Mouse (Mus musculus) adrenal gland, adult 8-10 months (tissue): ENCODE results near the gene Selenof. TPM values are rescaled to one million over a fixed set of nuclear protein-coding genes. Genes with fewer than 3 reads are reported as not detected.
A peak's percentile ranks its signal among the peaks of the same experiment; 100 is the strongest.
"Not testable (repeated sequence)": the region's sequence is repeated elsewhere in the genome, so short reads cannot be mapped to it uniquely, and the experiment has no call there.

Experiments used
- DNase-seq: peaks from one replicate; pipeline ENCODE4 v3.0.0; 2022
- total RNA-seq, 4 experiments: library from RNA; stranded (reverse); gene quantifications; 2 replicates each; pipeline ENCODE4 v1.2.4; 2022

Selenof gene
- total RNA-seq, 4 experiments from 2014 or later = 329 to 408 (median 334) TPM

DNA sequence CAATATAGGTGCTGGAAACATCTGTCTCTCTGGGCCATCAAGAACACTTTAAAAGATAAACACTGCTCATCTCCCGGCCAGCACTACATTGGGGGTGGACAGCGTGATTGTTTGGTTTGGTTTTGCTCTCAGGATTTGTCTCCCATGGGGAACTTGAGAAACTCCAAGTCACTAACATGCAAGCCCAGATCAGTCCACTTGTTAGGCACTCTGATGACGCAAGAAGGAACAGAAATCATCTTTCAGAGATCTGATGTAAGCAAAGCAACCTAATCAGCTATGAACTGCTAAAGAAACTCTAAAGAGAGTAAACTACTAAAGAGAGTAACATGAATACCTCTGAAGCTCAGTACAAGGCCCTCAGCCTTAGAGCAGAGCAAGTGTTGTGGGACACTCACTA lies 33.5 kb downstream of the Selenof start:
- no peak for DNase-seq

DNA sequence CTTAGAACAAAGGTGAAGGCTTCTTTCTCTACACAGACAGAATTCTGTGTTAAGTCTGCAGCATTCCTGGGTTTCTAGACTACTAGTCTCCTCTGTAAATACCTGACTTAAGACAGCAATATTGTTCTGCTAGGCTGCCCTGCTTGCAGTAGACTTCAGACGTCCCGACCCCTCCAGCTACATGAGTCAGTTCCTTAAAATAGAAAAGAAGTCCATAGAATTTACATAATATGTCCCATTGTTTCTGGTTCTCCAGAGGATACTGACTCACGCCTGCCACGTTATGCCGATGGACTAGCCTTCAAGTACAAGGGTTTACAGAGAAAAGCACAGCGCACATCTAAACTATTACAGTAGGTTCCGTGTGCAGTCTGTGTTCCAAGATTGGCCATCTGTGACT lies 34.1 kb downstream of the Selenof start:
- DNase-seq = no peak

DNA sequence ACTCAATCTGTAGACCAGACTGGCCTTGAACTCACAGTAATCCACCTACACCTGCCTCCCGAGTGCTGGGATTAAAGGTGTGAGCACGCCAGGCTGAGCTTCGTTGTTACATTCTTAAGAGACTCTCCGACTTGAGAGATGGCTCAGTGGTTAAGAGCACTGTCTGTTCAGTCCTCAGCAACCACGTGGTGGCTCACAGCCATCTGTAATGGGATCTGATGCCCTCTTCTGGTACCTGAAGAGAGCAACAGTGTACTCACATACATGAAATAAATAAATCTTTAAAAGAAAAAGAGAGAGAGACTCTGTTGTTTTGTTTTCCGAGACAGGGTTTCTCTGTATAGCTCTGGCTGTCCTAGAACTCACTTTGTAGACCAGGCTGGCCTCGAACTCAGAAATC lies 35.7 kb downstream of the Selenof start:
- not testable (repeated sequence) for DNase-seq

GRCm38 (mm10) chr3:144606449-144606848 lies 36.3 kb downstream of the Selenof start:
- DNase-seq = no peak

- DNase-seq = no peak
These were observed 38.0 kb downstream of the Selenof start for GRCm38 (mm10) chr3:144608090-144608489.

- no peak for DNase-seq
These were observed 40.7 kb downstream of the Selenof start for GRCm38 (mm10) chr3:144610759-144611158.

- DNase-seq = no peak
These were observed 41.6 kb downstream of the Selenof start for GRCm38 (mm10) chr3:144611626-144612271.

GRCm38 (mm10) chr3:144612382-144612781 lies 42.3 kb downstream of the Selenof start:
- no peak for DNase-seq

DNA sequence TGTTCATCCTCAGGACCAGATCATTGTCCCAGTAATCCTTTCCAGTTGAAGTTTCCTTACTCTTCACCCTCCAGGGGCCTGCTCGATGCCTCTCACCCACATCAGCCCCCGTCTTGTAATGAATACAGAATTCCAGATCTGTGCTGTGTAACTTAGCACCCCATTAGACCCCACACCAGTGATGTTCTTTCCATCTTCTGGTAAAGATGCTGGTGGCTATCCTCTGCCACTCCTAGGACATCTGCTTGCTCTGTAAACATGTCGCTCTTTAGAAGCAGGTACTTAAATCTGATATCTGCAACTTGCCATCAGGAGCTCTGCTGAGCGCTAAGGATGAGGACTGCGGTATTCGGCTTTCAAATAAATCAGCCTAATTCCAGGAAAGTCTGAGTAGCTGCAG lies 44.2 kb downstream of the Selenof start:
- no peak for DNase-seq

GRCm38 (mm10) chr3:144614698-144615097 lies 44.6 kb downstream of the Selenof start:
- DNase-seq = peak; percentile 19

DNA sequence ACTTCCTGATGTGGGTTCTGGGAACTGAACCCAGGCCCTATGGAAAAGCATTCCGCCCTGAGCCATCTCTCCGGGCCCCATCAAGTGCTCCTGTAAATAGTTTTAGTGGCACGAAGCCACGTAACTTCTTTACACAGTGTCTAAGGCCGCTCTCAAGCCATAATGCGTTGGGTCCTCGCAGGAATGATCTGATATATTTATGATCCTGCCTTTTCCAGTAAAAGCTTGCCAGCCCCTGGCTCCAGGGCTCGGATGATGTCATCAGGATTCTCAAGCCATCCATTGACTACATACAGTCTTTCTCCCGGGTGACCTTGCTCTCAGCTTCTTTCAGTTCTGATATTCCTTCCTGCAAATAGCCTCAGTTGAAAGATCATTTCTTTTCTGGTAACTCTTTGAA lies 45.4 kb downstream of the Selenof start:
- peak; percentile 37 for DNase-seq

DNA sequence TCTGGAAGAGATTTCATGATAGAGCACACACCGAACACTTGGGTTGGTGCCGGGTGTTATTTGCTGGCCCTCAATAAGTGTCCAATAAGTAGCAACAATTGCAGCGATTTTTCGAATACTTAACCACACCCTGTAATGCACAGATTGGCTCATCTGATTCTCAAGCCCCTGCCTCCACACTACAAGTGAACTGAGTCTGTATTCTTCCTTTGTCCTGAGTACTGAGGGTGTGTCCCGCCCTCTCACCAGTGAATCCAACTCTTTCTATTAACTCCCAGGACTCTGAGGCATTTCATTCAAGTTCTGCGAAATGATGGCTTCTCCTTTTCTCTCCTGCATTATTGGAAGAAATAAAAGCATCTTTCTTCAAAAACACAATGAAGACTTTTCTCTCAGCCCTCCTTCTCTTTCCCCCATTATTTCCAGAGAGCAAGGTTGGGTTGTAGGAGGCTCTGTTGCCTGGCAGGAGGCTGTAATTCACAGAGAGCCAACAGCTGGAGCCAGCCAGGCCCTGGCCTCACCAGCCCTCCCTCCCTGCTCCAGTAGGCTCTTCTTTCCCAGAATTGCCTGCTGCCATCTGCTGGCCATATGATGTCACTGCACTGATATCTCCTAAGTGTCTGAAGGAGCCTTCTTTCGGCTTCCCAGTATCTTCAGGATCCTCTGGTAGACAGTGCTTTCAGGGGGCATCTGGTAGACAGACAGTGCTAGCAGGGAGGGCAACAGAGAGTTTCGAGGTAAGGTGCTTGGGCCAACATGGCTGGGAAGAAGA lies 46.7 kb downstream of the Selenof start:
- DNase-seq = peak; percentile 70

- no peak for DNase-seq
These were observed 47.6 kb downstream of the Selenof start for GRCm38 (mm10) chr3:144617633-144618180.

DNA sequence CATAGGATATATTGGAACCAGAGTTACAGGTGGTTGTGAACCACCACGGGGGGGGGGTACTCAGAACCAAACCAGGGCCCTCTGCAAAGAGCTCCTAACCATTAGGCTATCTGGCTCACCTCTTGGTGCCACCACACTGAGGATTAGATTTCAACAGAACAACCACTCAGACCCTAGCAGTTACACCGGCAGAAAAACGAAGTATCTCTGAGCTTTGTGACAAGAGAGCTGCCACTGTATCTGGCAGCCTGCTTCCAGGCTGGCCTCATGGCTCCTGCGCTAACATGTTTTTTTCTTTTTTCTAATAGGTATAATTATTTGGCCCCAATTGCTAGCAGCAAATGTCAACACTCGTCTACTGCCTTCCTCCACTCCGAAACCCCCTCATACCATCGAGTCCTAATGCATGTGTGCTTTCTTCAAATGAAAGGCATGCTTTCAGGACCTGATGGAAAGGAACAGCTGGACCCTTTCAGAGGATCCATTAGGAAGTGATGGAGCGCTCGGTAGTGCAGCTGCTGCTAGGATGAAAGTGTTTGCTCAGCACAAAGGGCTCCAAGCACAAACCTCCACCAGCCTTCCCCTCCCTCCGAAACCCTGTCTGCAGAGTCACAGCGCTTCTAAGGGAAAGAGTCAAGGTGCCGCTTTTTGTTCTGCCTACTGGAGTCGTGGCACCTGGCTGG lies 53.0 kb downstream of the Selenof start:
- no peak for DNase-seq

DNA sequence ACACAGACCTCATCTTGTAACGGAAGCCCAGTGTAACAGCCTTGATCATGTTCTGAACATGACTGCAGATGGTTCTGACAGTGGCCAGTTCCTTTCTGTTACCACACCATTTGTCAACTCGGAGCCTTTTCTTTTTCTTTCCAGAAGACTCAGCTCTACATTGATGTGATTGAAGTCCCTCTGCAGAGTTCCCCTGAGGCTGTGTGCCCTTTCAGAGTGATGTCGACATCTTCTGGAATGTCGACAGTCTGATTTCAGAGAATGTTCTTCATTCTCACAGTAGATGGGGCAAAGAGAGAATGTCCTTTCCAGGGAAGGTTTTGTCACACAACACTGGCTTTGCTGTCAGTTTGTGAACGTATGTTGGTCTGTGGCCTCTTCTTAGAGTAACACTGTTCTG lies 55.6 kb downstream of the Selenof start:
- DNase-seq = no peak

DNA sequence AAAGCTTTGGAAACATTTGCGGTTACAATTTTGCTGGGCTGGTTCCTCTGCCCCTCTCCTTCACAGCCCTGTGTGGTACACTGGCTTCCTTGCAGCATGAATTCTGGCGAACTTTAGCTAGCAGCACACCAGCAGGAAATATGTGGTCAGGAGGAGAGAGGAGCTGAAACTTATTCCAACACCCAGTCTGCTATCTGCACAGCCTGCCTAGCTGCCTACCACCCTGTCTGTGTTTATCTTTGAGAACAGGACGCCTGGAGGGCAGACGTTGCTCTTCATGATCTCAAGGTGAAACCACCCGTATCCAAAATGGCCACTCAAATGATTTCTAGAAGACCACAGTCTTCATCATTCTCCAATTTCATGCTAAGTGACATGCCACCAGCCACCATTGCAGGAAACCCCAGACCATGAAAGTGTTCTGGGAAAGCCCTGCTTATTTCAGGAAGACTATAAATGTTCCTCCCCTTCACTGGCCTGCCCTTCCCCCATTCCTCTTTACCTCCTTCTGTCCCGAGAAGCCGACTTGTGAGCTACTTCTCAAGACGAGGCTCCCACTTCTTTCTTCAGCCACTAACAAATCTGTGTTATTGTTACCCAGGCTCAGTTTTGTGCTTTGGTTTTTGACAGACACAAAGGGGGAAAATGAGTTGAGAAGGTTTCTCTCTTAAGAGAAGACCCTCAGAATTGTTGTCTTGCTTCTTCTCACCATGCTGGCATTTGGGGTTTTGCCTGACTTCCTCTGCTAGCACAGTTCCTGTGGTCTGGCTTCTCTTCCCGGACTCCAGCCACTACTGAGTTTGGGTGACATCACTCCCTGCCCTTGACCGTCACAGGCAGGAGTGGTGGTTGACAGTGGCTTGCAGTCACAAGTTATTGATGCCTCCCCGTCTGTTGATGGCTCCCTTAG lies 58.2 kb downstream of the Selenof start:
- peak; percentile 26 for DNase-seq

- DNase-seq = no peak
These were observed 58.8 kb downstream of the Selenof start for GRCm38 (mm10) chr3:144628915-144629230.

DNA sequence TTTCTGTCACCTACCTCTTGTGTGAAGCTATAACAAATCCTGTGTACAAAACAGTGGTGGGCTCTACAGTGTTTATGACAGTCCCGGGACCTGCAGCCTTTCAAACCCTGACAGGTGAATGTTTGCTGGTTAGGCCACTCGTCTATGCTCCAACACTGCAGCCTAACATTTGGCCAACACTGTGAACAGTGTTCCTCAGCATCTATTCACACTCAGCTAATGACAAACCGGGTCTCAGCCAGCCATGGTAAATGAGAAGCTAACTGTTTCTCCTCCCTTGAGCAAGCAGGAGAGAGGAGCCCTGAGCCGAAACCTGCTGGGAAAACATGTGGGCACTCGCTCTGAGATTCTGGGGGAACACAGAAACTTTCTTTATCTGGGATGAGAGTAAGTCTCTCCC lies 65.1 kb downstream of the Selenof start:
- no peak for DNase-seq

DNA sequence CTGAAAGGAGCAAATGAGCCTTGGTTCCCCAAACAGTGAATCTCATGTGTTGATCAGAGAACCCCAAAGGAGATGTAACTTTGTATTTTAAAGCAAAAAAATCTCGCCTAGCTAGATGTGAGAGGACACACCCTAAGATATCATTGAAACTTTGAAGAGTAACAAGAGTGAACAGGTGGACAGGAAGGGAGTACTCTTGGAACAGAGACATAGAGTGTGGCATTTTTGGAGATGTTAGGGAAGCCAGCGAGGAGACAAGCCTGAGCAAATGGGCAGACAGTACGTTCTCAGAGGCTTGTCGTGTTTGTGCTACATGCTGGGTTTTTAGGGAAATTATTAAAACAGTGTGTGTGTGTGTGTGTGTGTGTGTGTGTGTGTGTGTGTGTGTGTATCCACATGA lies 68.0 kb downstream of the Selenof start:
- no peak for DNase-seq

DNA sequence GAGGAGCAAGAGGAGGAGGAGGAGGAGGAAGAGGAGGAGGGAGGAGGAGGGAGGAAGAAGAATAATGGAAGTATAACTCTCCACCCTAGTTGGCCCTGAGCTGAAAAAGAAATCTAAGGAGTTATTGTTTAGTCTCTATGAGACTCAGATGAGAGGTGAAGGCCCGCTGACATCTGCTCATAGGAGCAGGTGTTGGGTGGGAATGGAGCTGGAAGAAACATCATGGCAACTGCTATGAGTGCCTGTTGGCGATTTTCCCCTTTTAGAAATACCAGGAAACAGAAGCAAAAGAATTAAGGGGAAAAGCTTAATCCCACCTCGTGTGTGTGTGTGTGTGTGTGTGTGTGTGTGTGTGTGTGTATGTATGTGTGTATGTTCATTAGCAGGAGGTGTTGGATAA lies 69.3 kb downstream of the Selenof start:
- no peak for DNase-seq

DNA sequence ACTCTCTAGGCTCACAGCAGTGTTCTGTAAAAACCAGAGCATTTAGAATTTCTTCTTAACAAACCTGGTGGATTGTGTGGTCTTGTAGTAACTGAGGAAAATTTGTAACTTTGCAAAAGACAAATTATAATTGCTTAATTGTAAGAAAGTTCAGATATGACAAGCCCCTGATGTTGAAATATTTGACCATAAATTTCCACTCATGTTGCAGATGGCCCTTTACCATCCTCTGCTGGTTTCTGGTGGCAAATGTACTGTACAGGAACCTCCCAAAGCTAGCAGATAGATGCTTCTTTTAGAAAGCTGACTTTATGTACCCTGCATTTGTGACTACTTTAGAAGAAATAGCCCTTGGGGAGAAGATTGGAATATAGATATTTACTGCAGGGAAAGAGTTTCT lies 69.9 kb downstream of the Selenof start:
- no peak for DNase-seq

GRCm38 (mm10) chr3:144642141-144642540 lies 72.0 kb downstream of the Selenof start:
- DNase-seq = no peak
